Mouse (Mus musculus) lung, embryonic 16.5 days (tissue): Measurements from ENCODE around the gene Glt1d1. TPM values are rescaled to one million over a fixed set of nuclear protein-coding genes. Genes with fewer than 3 reads are reported as not detected.

Experiments used
- ATAC-seq: fragments of 200-750 bp; cut with Nextera tagmentation; 2 replicates; pipeline ENCODE4 v1.8.0; 2017; ENCODE audit warnings: low read depth, mild to moderate bottlenecking, moderate library complexity
- H3K27ac ChIP-seq: fragments of 300-500 bp; sonication (generic); 2 replicates; pipeline ENCODE4 v1.5.1; 2014; ENCODE audit warnings: mild to moderate bottlenecking, control low read depth, low read length
- H3K27me3 ChIP-seq: fragments of 300-500 bp; sonication (generic); 2 replicates; pipeline ENCODE4 v1.6.1; 2014; ENCODE audit warnings: low read depth, low read length, mixed read lengths; ENCODE audit not compliant: control insufficient read depth, insufficient read depth
- H3K36me3 ChIP-seq: fragments of 300-500 bp; sonication (generic); 2 replicates; pipeline ENCODE4 v1.6.1; 2014; ENCODE audit warnings: low read length; ENCODE audit not compliant: control insufficient read depth, insufficient read depth
- H3K4me1 ChIP-seq: fragments of 300-500 bp; sonication (generic); replicated peaks from 2 replicates; pipeline ENCODE4 v1.6.1; 2014; ENCODE audit warnings: low read length, mixed read lengths; ENCODE audit not compliant: control insufficient read depth, insufficient read depth
- H3K4me2 ChIP-seq: fragments of 300-500 bp; sonication (generic); 2 replicates; pipeline ENCODE4 v1.6.1; 2014; ENCODE audit warnings: low read depth, low read length, control low read depth
- H3K4me3 ChIP-seq: fragments of 300-500 bp; sonication (generic); 2 replicates; pipeline ENCODE4 v1.5.1; 2014; ENCODE audit warnings: mild to moderate bottlenecking, low read length, control low read depth
- H3K9ac ChIP-seq: fragments of 300-500 bp; sonication (generic); 2 replicates; pipeline ENCODE4 v1.6.1; 2014; ENCODE audit warnings: low read length, control low read depth
- H3K9me3 ChIP-seq: fragments of 300-500 bp; sonication (generic); 2 replicates; pipeline ENCODE4 v1.6.1; 2016; ENCODE audit warnings: low read length; ENCODE audit not compliant: control insufficient read depth
- WGBS: fragments of 180-500 bp; shearing (Covaris S2); extraction: QIAGEN DNeasy Blood & Tissue Kit; methylation state at CpG from one replicate; pipeline ENCODE4 v1.1.7; 2014; 5-methylcytosine and 5-hydroxymethylcytosine counted together
- polyA plus RNA-seq: library from polyadenylated mRNA; unstranded; fragments of >200 nt; fragmentation: Nextera tagmentation; extraction: Ambion mirVana; gene quantifications from 2 replicates; pipeline ENCODE4 v1.2.1, GENCODE M21; 2015

Gene Glt1d1
- polyA plus RNA-seq = 0.18 and 0.68 TPM in 2 replicates

DNA sequence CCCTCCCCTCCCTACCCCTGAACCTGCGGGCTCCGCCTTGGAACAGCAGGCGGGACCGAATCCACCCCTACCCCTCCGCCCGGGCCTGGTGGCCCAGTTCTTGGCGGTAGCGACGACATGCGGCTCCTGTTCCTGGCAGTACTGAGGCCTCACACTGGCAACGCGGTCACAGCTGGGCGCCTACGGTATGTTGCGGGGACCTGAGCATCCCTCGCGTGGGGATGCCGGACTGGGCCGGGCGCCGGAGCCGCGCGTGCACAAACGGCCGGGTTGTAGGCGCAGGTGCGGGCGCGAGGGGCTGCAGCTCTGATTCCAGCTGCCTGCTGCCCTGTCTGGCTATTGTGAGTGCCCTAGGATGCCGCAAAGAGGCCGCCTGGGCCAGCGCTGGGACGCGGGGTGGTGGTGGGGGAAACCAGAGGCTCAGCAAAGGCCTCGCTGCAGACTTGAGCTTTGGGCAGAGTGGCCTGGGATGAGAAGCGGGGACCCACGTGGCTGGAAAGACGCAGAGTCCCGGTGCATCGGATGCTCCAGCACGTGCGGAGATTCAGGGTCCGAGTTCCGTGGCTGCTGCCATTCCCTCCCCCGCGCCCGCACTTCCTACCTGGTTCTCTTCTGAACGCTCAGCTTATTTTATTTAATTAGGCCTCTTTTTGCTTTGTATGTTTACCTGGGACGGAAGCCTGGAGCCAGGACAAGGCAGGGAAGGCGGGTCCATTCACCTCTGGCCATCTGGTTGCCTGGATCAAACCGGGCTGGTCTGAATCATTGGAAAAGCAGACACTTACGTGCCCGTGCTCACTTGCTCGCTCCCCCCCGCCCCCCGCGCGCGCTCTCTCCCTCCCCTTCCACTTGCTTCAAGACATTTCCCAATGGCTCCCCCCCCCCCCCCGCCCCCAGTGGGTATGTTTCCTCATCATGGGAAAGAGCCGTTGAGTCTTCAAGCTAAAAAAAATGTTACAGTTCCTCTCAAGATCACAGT lies at the start of gene Glt1d1, which contains the start of gene Slc15a4:
Gene Glt1d1, plus strand, starts transcription at position 96 of the 979 bp plus-strand sequence.
Gene Slc15a4, minus strand, starts transcription at position 731 of the 979 bp plus-strand sequence.
- Histone ChIP-seq H3K27ac (no peak within 1 kb of the TSS), H3K36me3 (no peaks in the 10 kb centered on the region), H3K27me3 (peaks cover 20% of the 10 kb centered on the region), H3K4me1 (no peaks in the 10 kb centered on the region), H3K4me2 (peak within 1 kb of the TSS; percentile 74), H3K9ac (peak within 1 kb of the TSS; percentile 41), H3K4me3 (peak within 1 kb of the TSS; percentile 44), H3K9me3 (no peaks in the 10 kb centered on the region)
- WGBS = 1% methylated on average over 56 of the region's 62 CpGs
- ATAC-seq = peak; percentile 43

DNA sequence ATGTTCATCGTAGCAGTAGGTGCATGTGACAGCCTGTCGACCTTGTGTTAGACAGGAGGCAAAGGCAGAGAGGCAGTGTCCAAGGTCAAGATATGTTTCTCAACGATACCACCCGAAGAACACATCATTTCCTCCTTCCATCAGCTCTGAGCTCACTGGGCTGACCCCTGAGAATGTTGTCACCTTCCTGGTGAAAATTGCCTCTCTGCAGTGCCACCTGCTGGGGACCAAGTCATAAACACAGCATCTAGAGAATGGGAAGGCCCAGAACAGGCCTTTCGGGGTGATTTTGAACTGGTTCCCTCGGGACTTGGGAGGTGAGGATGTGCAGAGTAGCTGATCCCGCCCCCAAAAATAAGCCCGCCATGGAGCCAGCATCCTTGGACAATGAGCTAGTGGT lies 48.4 kb upstream of the Glt1d1 start:
- ATAC-seq = no peak
- Histone ChIP-seq H3K27ac (no peak overlapping the region), H3K9me3 (no peaks in the 10 kb centered on the region), H3K36me3 (no peaks in the 10 kb centered on the region), H3K4me2 (no peak overlapping the region), H3K27me3 (no peaks in the 10 kb centered on the region), H3K4me1 (no peaks in the 10 kb centered on the region), H3K4me3 (no peak overlapping the region), H3K9ac (no peak overlapping the region)
- WGBS = 79% methylated on average over 8 of the region's 8 CpGs

DNA sequence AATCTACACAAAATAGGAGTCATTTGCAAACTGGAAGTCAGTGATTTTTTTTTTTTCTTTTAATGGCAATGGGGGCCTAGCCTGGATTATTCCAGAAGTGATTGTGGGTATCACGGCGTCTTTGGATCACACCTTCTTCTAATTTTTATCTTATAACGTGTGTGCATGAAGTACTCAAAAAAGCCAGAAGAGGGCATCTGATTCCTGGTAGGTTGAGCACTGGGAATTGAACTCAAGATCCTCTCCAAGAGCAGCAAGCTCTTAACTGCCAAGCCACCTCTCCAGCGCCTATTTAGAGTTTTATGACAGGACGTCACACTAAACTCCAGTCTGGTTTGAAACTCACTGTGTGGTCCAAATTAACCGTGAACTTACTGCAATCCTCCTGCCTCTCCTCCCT lies 44.2 kb upstream of the Glt1d1 start:
- WGBS = 62% methylated on average over 6 of the region's 6 CpGs
- ATAC-seq = no peak
- no peak overlapping the region for H3K4me2 ChIP-seq

DNA sequence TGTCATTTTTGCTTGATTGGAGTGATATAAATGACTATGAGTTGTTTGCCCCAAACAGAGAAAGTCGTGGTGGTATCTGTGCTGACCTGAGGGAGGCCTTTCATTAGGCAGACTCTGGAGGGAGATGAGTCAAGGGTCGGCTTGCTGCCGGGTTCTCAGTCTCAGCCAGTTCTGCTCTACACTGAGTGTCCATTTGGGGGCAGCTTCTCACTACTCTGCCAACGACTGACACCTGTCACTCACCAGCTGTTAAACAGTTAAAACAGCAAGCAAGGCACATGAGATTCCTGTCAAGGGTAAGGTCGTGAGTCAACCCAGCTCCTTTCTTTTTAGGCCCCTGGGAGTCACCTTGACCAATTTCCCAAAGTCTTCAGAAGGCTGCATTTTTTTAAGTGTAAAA lies 39.7 kb upstream of the Glt1d1 start:
- no peak for ATAC-seq
- Histone ChIP-seq H3K9ac (no peak overlapping the region), H3K27me3 (no peaks in the 10 kb centered on the region), H3K27ac (no peak overlapping the region), H3K36me3 (peaks cover 31% of the 10 kb centered on the region), H3K4me3 (no peak overlapping the region), H3K9me3 (no peaks in the 10 kb centered on the region), H3K4me2 (no peak overlapping the region), H3K4me1 (no peaks in the 10 kb centered on the region)
- 62% methylated on average over 5 of the region's 5 CpGs for WGBS

More for the DNA sequence above, 44.2 kb upstream of the Glt1d1 start:
- no peak overlapping the region for H3K27ac ChIP-seq
- H3K27me3 ChIP-seq = no peaks in the 10 kb centered on the region
- no peak overlapping the region for H3K9ac ChIP-seq
- no peaks in the 10 kb centered on the region for H3K4me1 ChIP-seq
- H3K9me3 ChIP-seq = no peaks in the 10 kb centered on the region
- no peak overlapping the region for H3K4me3 ChIP-seq
- H3K36me3 ChIP-seq = peaks cover 2% of the 10 kb centered on the region; the same call in 1 of the 2 replicates

DNA sequence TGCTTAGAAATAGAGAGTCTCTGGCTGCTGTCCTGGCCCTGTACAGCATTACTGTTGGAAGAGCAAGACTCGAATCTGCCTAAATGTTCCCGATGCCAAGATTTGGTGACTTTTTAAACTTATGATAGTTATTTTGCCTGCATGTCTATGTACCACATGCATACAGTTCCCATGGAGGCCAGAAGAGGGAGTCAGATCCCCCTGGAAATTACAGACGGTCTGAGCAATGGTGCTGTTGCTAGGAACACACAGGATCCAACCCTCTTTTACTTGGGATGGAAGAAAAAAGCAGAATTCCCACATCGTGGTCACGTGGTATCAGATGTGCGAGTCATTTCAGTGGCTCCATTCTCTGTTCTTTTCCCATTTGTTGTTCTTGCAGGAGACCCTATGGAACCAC lies 39.2 kb upstream of the Glt1d1 start:
- H3K27me3 ChIP-seq = no peaks in the 10 kb centered on the region
- peaks cover 33% of the 10 kb centered on the region for H3K36me3 ChIP-seq
- no peaks in the 10 kb centered on the region for H3K4me1 ChIP-seq
- ATAC-seq = no peak
- H3K9ac ChIP-seq = no peak overlapping the region
- no peaks in the 10 kb centered on the region for H3K9me3 ChIP-seq
- no peak overlapping the region for H3K4me3 ChIP-seq
- 75% methylated on average over 6 of the region's 6 CpGs for WGBS
- no peak overlapping the region for H3K4me2 ChIP-seq
- H3K27ac ChIP-seq = no peak overlapping the region

DNA sequence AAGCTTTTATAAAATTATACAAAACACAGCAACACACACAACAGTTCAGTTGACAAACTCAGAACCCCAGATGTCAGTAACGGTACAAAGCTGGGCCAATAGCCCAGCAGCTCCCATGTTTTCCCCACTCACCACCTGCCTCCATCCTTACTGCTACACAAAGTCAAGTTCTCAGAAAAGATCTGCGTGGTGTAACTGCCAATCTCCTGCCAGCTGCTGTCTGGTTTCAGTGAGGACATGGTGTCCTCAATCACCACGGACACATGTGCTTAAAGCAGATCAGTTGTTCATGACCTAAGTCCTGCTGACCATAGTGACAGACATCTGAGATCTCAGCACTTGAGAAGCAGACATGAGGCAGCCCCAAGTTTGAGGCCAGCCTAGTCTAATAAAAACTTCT lies 36.4 kb upstream of the Glt1d1 start:
- no peak overlapping the region for H3K27ac ChIP-seq
- no peak overlapping the region for H3K9ac ChIP-seq
- H3K9me3 ChIP-seq = no peaks in the 10 kb centered on the region
- no peaks in the 10 kb centered on the region for H3K27me3 ChIP-seq
- H3K4me2 ChIP-seq = no peak overlapping the region
- 96% methylated on average over 3 of the region's 3 CpGs for WGBS
- no peak for ATAC-seq
- H3K36me3 ChIP-seq = peaks cover 53% of the 10 kb centered on the region
- H3K4me3 ChIP-seq = no peak overlapping the region
- H3K4me1 ChIP-seq = no peaks in the 10 kb centered on the region

DNA sequence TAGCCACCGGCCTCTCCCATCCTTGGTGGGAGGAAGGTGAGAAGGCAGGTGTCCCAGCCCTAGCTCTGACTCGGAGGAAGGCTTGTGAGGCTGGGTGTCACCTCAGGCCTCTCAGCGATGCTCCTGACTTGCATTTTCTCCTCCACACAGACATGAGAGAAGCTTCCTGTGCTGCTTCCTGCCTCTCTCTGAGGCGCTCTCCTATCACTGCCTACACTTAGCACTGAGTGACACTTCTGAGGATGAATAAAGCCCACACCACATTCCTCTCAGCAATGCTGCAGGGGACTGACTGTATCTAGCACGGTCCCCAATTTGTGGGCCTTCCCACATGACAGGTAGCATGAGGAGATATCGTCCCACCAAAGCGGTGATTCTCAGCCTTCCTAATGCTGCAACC lies 35.2 kb upstream of the Glt1d1 start:
- no peak overlapping the region for H3K9ac ChIP-seq
- no peak overlapping the region for H3K27ac ChIP-seq
- no peaks in the 10 kb centered on the region for H3K4me1 ChIP-seq
- H3K4me2 ChIP-seq = no peak overlapping the region
- no peaks in the 10 kb centered on the region for H3K9me3 ChIP-seq
- ATAC-seq = no peak
- H3K4me3 ChIP-seq = no peak overlapping the region
- 87% methylated on average over 7 of the region's 7 CpGs for WGBS
- peaks cover 60% of the 10 kb centered on the region for H3K36me3 ChIP-seq
- H3K27me3 ChIP-seq = no peaks in the 10 kb centered on the region

DNA sequence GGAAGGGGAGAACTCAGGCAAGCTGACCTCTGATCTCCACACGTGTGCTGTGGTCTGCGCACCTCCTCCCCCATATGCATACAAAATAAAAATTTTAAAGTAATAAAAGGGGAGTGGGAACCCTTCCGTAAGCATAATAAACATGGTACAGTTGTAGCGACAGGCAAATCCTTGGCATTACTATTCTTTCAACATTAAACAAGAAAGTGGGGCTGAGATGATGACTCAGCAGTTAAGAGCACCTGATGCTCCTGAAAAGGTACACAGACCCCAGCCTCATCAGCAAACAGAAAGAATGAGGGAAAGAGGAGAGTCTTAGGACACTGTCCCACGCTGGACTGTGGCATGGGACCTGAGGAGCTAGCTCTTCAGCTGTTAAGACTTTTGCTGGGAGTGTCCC lies 29.1 kb upstream of the Glt1d1 start:
- ATAC-seq = no peak
- WGBS = 90% methylated on average over 5 of the region's 5 CpGs
- Histone ChIP-seq H3K9ac (no peak overlapping the region), H3K4me1 (no peaks in the 10 kb centered on the region), H3K36me3 (peaks cover 50% of the 10 kb centered on the region), H3K4me3 (no peak overlapping the region), H3K4me2 (no peak overlapping the region), H3K27me3 (no peaks in the 10 kb centered on the region), H3K27ac (no peak overlapping the region), H3K9me3 (no peaks in the 10 kb centered on the region)

DNA sequence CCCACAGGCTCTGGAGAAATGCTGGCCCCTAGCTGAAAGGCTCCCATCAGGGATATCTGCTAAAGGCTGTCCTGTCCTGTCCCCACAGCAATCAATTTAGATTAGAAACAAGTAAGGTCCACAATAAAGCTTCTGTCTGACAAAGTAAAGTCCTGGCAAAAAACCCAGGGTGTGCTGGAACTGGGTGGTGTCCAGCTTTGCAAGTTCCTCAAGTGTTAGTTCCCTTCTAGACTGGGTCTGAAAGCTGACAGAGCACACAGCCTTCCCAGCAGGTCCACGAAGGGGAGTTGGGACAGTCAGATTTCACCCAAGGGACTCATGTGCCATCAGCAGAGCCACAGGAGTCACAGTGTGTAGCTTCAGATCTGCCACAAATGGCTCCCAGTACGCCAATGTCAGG lies 24.6 kb upstream of the Glt1d1 start:
- WGBS = 88% methylated on average over 2 of the region's 2 CpGs
- no peak overlapping the region for H3K9ac ChIP-seq
- no peak overlapping the region for H3K27ac ChIP-seq
- no peak for ATAC-seq
- no peak overlapping the region for H3K4me2 ChIP-seq
- H3K9me3 ChIP-seq = no peaks in the 10 kb centered on the region
- no peak overlapping the region for H3K4me3 ChIP-seq
- peaks cover 30% of the 10 kb centered on the region for H3K36me3 ChIP-seq
- peaks cover 11% of the 10 kb centered on the region for H3K4me1 ChIP-seq
- no peaks in the 10 kb centered on the region for H3K27me3 ChIP-seq
